Mouse (Mus musculus): ENCODE measurements around the gene Sorcs3. TPM values are rescaled to one million over a fixed set of nuclear protein-coding genes. Genes with fewer than 3 reads are reported as not detected.

The Sorcs3 gene
- total and polyA plus RNA-seq, 3 experiments, result not detected

GRCm38 (mm10) chr19:48523803-48524202 lies 318.0 kb downstream of the Sorcs3 start:
- TF ChIP-seq EP300 (IDR thresholded peaks at IDR 0.05; ENCODE audit: insufficient read depth, low read depth, low read length) (no peak), POLR2A (IDR thresholded peaks at IDR 0.05; ENCODE audit: insufficient read depth, low read depth, low read length) (no peak), CTCF (IDR thresholded peaks at IDR 0.05) (no peak)
- WGBS, result 85% methylated on average over 7 of the region's 7 CpGs
- H3K9ac ChIP-seq (ENCODE audit: low read depth, low read length), result no peak overlapping the region
- H3K79me2 ChIP-seq (replicated peaks; ENCODE audit: control insufficient read depth, insufficient read depth, low read length), result no peaks in the 10 kb centered on the region
- no peak for DNase-seq
- H3K36me3 ChIP-seq (ENCODE audit: control insufficient read depth, insufficient read depth, low read length), result no peaks in the 10 kb centered on the region
- H3K27me3 ChIP-seq (ENCODE audit: control insufficient read depth, insufficient read depth, low read length), result no peaks in the 10 kb centered on the region
- H3K27ac ChIP-seq, result no peak overlapping the region
- no peaks in the 10 kb centered on the region for H3K4me1 ChIP-seq (ENCODE audit: control insufficient read depth, insufficient read depth, low read length)
- intact Hi-C loops (cut with DNase I), result no loop called here
- H3K4me3 ChIP-seq, result no peak overlapping the region

DNA sequence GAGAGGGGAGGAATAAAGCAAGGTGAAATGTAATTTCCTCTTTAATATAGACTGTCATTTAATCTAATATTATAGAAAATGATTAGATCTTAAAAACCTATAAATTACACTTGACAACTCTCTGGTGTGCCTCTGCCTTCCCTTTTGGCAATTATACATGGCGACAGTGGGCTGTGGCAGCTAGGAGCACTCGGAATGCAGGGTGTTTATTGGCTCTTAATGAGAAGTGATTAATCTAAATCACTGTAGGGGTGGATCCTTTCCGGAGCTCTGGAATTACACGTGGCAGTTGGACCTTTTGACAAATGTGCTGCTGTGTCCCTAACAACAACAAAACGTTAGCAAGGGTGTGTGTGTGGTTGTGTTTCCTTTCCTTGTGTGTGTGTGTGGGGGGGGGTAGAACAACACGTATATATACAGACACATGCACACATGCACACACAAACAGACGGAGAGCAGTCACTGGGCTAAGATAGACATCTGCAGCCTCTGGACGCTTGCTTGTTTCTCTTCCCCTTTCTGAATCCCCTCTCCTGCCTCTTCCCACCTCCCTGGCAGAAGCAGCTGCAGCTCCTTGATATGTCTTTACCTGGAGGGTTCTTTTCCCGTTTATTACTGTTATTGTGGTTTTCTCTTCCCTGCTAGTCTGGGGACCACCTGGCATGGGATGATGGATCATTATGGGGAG lies 318.8 kb downstream of the Sorcs3 start:
- no peaks in the 10 kb centered on the region for H3K79me2 ChIP-seq (replicated peaks; ENCODE audit: control insufficient read depth, insufficient read depth, low read length)
- DNase-seq, result no peak
- no peaks in the 10 kb centered on the region for H3K4me1 ChIP-seq (ENCODE audit: control insufficient read depth, insufficient read depth, low read length)
- no peak overlapping the region for H3K27ac ChIP-seq
- H3K9ac ChIP-seq (ENCODE audit: low read depth, low read length), result no peak overlapping the region
- no peaks in the 10 kb centered on the region for H3K36me3 ChIP-seq (ENCODE audit: control insufficient read depth, insufficient read depth, low read length)
- WGBS, result 59% methylated on average over 9 of the region's 9 CpGs
- no peaks in the 10 kb centered on the region for H3K27me3 ChIP-seq (ENCODE audit: control insufficient read depth, insufficient read depth, low read length)
- TF ChIP-seq CTCF (IDR thresholded peaks at IDR 0.05) (no peak), EP300 (IDR thresholded peaks at IDR 0.05; ENCODE audit: insufficient read depth, low read depth, low read length) (no peak), POLR2A (IDR thresholded peaks at IDR 0.05; ENCODE audit: insufficient read depth, low read depth, low read length) (no peak)
- intact Hi-C loops (cut with DNase I), result no loop called here
- H3K4me3 ChIP-seq, result no peak overlapping the region

GRCm38 (mm10) chr19:48533582-48533981 lies 327.8 kb downstream of the Sorcs3 start:
- H3K79me2 ChIP-seq (replicated peaks; ENCODE audit: control insufficient read depth, insufficient read depth, low read length), result no peaks in the 10 kb centered on the region
- no peak overlapping the region for H3K4me3 ChIP-seq
- H3K27ac ChIP-seq, result no peak overlapping the region
- H3K27me3 ChIP-seq (ENCODE audit: control insufficient read depth, insufficient read depth, low read length), result no peaks in the 10 kb centered on the region
- no peaks in the 10 kb centered on the region for H3K36me3 ChIP-seq (ENCODE audit: control insufficient read depth, insufficient read depth, low read length)
- TF ChIP-seq EP300 (IDR thresholded peaks at IDR 0.05; ENCODE audit: insufficient read depth, low read depth, low read length) (no peak), POLR2A (IDR thresholded peaks at IDR 0.05; ENCODE audit: insufficient read depth, low read depth, low read length) (no peak), CTCF (IDR thresholded peaks at IDR 0.05) (no peak)
- intact Hi-C loops (cut with DNase I), result no loop called here
- WGBS, result 66% methylated on average over 4 of the region's 4 CpGs
- no peak overlapping the region for H3K9ac ChIP-seq (ENCODE audit: low read depth, low read length)
- no peak for DNase-seq
- H3K4me1 ChIP-seq (ENCODE audit: control insufficient read depth, insufficient read depth, low read length), result no peaks in the 10 kb centered on the region

GRCm38 (mm10) chr19:48544294-48544693 lies 338.5 kb downstream of the Sorcs3 start:
- Histone ChIP-seq H3K27me3 (ENCODE audit: control insufficient read depth, insufficient read depth, low read length) (no peaks in the 10 kb centered on the region), H3K9ac (ENCODE audit: low read depth, low read length) (no peak overlapping the region), H3K36me3 (ENCODE audit: control insufficient read depth, insufficient read depth, low read length) (no peaks in the 10 kb centered on the region), H3K4me3 (no peak overlapping the region), H3K79me2 (replicated peaks; ENCODE audit: control insufficient read depth, insufficient read depth, low read length) (no peaks in the 10 kb centered on the region), H3K27ac (no peak overlapping the region), H3K4me1 (ENCODE audit: control insufficient read depth, insufficient read depth, low read length) (no peaks in the 10 kb centered on the region)
- no peak for DNase-seq
- intact Hi-C loops (cut with DNase I), result no loop called here
- TF ChIP-seq POLR2A (IDR thresholded peaks at IDR 0.05; ENCODE audit: insufficient read depth, low read depth, low read length) (no peak), CTCF (IDR thresholded peaks at IDR 0.05) (no peak), EP300 (IDR thresholded peaks at IDR 0.05; ENCODE audit: insufficient read depth, low read depth, low read length) (no peak)

DNA sequence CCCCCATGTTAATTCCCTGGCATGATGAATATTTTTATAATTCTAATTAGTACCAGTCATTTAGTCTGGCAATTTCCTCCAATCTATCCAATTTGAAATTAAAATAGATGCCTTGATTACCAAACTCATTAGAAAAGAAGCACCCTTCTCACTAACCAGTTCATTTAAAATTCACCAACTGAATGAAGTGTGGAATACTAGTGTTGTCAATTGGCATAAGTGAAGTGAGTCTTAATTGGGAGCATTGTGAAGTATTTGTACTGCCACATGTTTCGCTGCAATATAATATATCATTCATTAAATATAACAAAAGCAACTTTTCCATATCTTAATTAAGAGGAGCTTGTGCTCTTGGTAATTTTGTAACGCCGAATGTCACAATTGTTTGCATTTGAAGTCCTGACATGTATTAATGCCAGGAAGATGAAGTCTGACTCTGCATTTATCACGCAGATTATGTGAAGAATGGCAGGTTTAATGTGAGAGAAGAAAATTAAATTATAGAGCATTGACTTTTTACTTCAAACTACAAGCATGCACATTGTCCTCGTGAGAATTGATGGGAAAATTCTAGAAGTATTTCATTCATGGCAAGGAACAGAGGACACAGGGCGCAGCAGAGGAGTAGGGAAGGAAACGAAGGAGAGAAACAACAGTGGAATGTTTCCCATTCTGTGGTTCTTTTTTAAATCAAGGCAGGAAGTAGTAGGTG lies 339.8 kb downstream of the Sorcs3 start:
- intact Hi-C loops (cut with DNase I), result no loop called here
- Histone ChIP-seq H3K27ac (no peak overlapping the region), H3K36me3 (ENCODE audit: control insufficient read depth, insufficient read depth, low read length) (no peaks in the 10 kb centered on the region), H3K27me3 (ENCODE audit: control insufficient read depth, insufficient read depth, low read length) (no peaks in the 10 kb centered on the region), H3K9ac (ENCODE audit: low read depth, low read length) (no peak overlapping the region), H3K4me3 (no peak overlapping the region), H3K4me1 (ENCODE audit: control insufficient read depth, insufficient read depth, low read length) (no peaks in the 10 kb centered on the region), H3K79me2 (replicated peaks; ENCODE audit: control insufficient read depth, insufficient read depth, low read length) (no peaks in the 10 kb centered on the region)
- 80% methylated on average over 7 of the region's 7 CpGs for WGBS
- no peak for DNase-seq
- TF ChIP-seq POLR2A (IDR thresholded peaks at IDR 0.05; ENCODE audit: insufficient read depth, low read depth, low read length) (no peak), CTCF (IDR thresholded peaks at IDR 0.05) (no peak), EP300 (IDR thresholded peaks at IDR 0.05; ENCODE audit: insufficient read depth, low read depth, low read length) (no peak)

DNA sequence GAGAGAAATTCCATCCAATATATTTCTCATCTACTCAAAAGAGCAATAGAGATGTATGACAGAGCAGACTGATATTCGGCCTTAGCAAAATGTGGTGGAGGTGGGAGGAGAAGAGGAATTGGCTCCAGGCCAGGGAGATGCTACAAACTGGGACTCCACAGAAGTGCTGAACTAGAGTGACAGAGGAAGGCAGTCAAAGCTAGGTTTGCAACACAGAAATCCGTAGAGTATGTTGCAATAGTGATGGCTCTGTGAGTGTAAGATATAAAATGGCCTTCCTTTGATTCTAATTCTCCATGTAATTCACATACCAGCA lies 340.3 kb downstream of the Sorcs3 start:
- intact Hi-C loops (cut with DNase I), result no loop called here
- TF ChIP-seq EP300 (IDR thresholded peaks at IDR 0.05; ENCODE audit: insufficient read depth, low read depth, low read length) (no peak), CTCF (IDR thresholded peaks at IDR 0.05) (no peak), POLR2A (IDR thresholded peaks at IDR 0.05; ENCODE audit: insufficient read depth, low read depth, low read length) (no peak)
- Histone ChIP-seq H3K4me3 (no peak overlapping the region), H3K36me3 (ENCODE audit: control insufficient read depth, insufficient read depth, low read length) (no peaks in the 10 kb centered on the region), H3K27ac (no peak overlapping the region), H3K9ac (ENCODE audit: low read depth, low read length) (no peak overlapping the region), H3K4me1 (ENCODE audit: control insufficient read depth, insufficient read depth, low read length) (no peaks in the 10 kb centered on the region), H3K79me2 (replicated peaks; ENCODE audit: control insufficient read depth, insufficient read depth, low read length) (no peaks in the 10 kb centered on the region), H3K27me3 (ENCODE audit: control insufficient read depth, insufficient read depth, low read length) (no peaks in the 10 kb centered on the region)
- DNase-seq, result no peak
- WGBS, result 55% methylated on average over 2 of the region's 2 CpGs

Measured in heart, adult 2 months (tissue).